Mouse (Mus musculus): ENCODE measurements around the gene Fdxacb1.

Fdxacb1 gene

DNA sequence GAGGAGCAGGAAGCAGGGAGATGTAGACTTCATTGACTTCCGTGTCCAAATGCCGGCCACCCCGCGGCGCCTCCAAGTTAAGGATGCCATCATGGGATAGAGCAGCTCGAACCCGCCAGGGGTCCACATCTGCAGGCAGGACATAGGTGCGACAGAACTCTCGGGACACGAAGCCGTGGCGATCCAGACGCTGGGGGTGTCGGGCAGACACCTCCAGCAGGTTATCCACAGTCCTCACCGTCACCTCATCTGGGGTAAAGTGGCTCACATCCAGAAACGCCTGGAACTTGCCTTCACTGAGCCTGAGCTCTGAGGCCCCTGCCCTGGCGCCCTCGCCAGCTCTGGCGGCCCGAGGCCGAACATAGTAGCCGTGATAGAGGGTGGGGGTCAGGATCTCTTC, 16.7 kb upstream of the Fdxacb1 start, which contains the start of gene Cryab:
Gene Cryab (plus strand): TSS at position 3 of the 400 bp plus-strand sequence.
- no peak for DNase-seq

- DNase-seq, result no peak
These were observed 15.9 kb upstream of the Fdxacb1 start, which contains the start of gene Hspb2 for GRCm38 (mm10) chr9:50752054-50752602. Hspb2 (minus strand) TSS chr9:50752354.

GRCm38 (mm10) chr9:50752784-50753615, 15.0 kb upstream of the Fdxacb1 start:
- peak; percentile 78 for DNase-seq

GRCm38 (mm10) chr9:50753947-50754346, 14.1 kb upstream of the Fdxacb1 start:
- DNase-seq, result no peak

GRCm38 (mm10) chr9:50756711-50757110, 11.3 kb upstream of the Fdxacb1 start:
- DNase-seq, result no peak

- DNase-seq, result no peak
These were observed 6.4 kb upstream of the Fdxacb1 start for GRCm38 (mm10) chr9:50761520-50762243.

- DNase-seq, result no peak
These were observed 4.7 kb upstream of the Fdxacb1 start for GRCm38 (mm10) chr9:50763331-50763730.

DNA sequence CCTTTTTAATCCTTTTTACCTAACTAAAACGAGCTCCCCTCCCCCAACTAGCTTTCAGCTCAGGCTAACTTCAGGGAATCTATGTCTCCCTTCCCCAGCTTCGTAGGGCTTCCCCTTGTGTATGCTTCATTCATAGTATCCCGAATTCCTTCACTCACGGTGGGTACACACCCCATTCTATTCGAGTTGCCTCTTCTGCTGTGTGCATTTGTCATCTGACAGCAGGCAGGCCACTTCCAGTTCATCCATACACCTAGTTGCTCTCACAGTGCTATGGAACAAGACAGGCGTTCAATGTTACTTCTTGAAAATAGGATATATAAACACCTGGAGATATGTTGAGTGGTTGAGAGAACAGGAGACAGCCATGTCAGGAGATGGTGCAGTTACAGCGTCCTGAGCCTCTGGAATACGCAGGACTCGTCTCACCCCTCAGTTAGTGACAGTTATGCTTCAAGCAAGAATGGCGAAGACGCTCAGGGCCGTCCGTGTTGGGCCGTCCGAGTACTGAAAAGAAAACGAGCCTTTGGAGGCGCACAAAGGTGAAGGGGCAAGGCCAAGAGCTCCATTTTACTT, 417 bp upstream of the Fdxacb1 start:
- no peak for DNase-seq

DNA sequence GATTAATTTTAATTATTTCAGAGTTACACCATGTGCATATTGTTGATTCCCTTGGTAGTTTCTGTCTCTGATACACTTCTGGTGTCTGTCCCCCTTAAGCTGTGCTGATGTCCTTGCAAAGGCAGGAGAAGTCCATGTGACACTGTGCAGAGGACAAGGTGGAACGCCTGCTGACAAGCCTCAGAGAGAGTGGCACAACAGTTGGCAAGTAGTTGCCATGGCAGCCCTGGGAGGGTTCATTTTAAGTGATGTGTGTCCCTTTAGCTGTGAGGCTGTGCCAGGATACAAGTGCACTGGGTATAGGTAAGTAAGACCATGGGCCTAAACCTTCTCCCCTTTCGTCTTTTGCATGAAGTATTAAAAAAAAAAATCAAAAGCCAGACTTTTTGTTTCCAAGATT, 2.0 kb downstream of the Fdxacb1 start:
- DNase-seq, result no peak

GRCm38 (mm10) chr9:50774026-50774462, 6.0 kb downstream of the Fdxacb1 start:
- DNase-seq, result no peak

- peak; percentile 90 for DNase-seq
These were observed 7.1 kb downstream of the Fdxacb1 start, which contains the start of the genes Alg9 and 1110032A03Rik for GRCm38 (mm10) chr9:50774991-50775612. Alg9 (plus strand) TSS chr9:50775019. 1110032A03Rik (minus strand) TSS chr9:50775520.

DNA sequence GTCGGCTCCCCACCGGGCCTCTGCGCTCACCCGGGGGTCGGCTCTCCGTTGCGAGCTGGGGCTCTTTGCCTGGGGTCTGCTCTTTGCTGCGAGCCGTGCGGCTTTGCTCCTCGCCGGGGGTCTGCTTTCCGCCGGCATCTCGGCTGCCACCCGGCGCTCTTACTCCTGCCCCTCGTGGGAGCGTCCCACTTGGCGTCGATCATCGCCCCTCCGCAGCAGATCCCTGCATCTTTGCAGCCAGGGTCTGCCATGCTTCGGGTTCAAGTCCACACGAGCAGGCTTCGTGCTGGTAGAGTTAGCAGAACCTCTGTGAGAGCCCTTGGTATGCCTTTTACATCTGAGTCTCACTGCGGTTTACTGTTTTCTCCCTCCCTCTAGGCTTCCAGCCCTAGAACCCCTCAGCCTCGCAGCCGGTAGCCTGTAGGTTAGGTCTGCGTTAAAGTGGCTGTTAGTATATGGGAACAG, 7.7 kb downstream of the Fdxacb1 start:
- DNase-seq, result no peak

DNA sequence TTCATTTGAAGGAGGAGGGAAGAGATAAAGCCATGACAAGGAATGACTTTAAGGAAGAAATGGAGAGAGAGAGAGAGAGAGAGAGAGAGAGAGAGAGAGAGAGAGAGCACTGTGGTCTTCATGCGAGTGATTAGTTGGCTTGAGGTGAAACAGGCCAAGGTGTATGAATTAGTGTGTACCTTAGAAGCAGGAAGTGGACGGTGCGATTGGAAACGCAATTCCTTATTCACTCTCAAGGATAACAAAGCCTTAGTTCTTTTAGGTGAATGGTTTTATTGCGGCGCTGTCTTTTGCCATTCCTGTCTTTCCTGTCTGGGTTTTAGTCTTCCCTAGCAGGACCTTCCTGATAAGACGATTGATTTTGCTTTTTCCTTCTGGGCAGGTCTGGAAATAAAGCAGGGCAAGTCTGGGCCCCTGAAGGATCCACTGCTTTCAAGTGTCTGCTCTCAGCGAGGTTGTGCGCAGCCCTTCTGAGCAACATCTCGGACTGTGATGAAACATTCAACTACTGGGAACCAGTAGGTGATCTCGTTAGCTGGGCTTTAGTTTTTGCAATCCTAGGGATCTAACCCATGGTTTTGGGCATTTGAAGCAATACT, 8.2 kb downstream of the Fdxacb1 start:
- no peak for DNase-seq

- DNase-seq, result peak; percentile 52
These were observed 14.1 kb downstream of the Fdxacb1 start for GRCm38 (mm10) chr9:50782155-50782554.

GRCm38 (mm10) chr9:50795266-50795665, 27.2 kb downstream of the Fdxacb1 start:
- DNase-seq, result no peak

- DNase-seq, result no peak
These were observed 28.7 kb downstream of the Fdxacb1 start for GRCm38 (mm10) chr9:50796776-50797175.

DNA sequence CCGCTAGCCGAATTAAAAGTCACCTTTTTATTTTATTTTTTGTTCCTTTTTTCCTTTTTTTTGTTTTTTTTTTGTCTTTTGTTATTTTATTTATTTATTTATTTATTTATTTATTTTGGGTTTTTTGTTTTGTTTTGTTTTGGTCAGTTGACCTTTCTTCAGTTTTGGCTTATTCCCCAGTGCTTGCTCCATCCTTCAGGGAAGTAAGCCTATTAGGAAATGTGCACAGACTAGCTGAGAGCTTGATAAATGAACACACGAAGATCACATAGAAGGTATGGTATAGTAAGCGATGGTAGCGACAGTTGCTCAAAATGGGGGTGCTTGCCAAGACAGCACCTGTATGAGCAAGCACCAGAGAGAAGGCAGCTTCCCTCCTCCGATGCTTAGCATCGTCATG, 29.6 kb downstream of the Fdxacb1 start:
- no peak for DNase-seq

- DNase-seq, result no peak
These were observed 30.3 kb downstream of the Fdxacb1 start for GRCm38 (mm10) chr9:50798368-50798767.

GRCm38 (mm10) chr9:50800985-50801384, 32.9 kb downstream of the Fdxacb1 start:
- peak; percentile 18 for DNase-seq

- no peak for DNase-seq
These were observed 35.1 kb downstream of the Fdxacb1 start for GRCm38 (mm10) chr9:50803055-50803671.

GRCm38 (mm10) chr9:50808471-50808870, 40.4 kb downstream of the Fdxacb1 start:
- peak; percentile 23 for DNase-seq

DNA sequence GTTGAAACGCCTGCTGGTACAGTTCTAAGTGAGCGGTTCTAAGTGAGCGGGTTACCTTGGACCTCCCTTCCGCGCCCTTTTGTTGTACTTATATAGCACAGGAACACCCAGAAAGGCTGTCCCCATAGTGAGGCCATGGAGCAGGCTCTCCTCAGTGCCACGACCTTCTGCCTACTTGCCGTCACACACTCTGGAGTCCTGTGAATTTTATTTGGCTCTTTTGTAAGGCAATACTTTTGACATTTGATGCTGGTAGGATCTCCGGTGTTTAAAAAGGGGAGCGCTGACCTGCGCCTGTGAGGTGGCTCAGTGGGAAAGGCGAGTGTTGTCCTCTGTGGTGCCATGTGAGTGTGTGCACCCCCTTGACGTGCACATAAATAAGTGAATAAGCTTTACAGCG, 41.1 kb downstream of the Fdxacb1 start:
- DNase-seq, result no peak

All from kidney, adult 18-20 months (tissue).